Mouse (Mus musculus): ENCODE results near the gene Tmem145. TPM values are rescaled to one million over a fixed set of nuclear protein-coding genes. Genes with fewer than 3 reads are reported as not detected.
"Not testable (repeated sequence)": the region's sequence is repeated elsewhere in the genome, so short reads cannot be mapped to it uniquely, and the experiment has no call there.

Gene Tmem145
- polyA plus RNA-seq, 1 experiment: 1.3 TPM

DNA sequence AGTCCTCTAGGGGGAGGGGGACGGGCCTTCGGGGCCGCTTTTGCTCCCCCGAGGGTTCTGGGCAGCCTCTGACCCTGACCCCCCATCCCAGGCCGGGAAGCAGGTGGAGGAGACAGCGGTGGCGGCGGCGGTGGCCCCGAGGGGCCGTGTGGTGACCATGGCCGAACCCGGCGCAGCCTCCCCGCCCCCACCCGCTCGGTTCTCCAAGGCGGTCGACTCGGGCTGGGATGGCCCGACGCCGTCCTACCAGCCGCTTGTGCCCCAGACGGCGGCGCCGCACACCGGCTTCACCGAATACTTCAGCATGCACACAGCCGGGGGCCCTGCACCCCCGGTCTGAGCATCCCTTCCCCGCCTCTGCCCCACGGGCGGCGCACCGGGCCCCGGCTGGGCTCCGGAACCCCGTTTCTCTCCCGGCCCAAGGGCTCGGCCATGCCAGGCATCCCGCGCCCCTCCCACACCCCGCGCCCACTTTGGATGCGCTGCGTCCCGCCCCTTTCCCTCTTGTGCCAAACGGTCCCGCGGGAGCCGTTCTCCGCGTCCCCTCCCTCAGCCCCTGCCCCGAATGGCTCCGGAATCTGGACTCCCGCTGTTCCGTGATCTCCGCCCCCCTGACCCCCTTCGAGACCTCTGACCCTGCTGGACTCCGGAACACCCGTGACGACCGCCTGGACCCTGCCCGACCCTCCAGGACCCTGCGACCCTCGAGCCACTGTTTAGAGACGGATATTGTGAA, 9.6 kb downstream of the Tmem145 start:
- Histone ChIP-seq H3K36me3 (ENCODE audit: control insufficient read depth, insufficient read depth, low read length) (no peaks in the 10 kb centered on the region), H3K27ac (ENCODE audit: control insufficient read depth, insufficient read depth, low read depth, low read length) (no peak overlapping the region), H3K4me3 (ENCODE audit: control insufficient read depth, low read depth, low read length) (peak overlapping the region; percentile 48), H3K27me3 (ENCODE audit: control insufficient read depth, insufficient read depth, low read length) (no peaks in the 10 kb centered on the region; the same call in 1 of the 2 replicates), H3K4me1 (ENCODE audit: control insufficient read depth, insufficient read depth, low read length) (peaks cover 19% of the 10 kb centered on the region)
- TF ChIP-seq POLR2A (IDR thresholded peaks at IDR 0.05; ENCODE audit: control insufficient read depth, low read depth, low read length) (no peak), CTCF (IDR thresholded peaks at IDR 0.05; ENCODE audit: control insufficient read depth, insufficient read depth, insufficient replicate concordance, low read depth, low read length) (no peak)

DNA sequence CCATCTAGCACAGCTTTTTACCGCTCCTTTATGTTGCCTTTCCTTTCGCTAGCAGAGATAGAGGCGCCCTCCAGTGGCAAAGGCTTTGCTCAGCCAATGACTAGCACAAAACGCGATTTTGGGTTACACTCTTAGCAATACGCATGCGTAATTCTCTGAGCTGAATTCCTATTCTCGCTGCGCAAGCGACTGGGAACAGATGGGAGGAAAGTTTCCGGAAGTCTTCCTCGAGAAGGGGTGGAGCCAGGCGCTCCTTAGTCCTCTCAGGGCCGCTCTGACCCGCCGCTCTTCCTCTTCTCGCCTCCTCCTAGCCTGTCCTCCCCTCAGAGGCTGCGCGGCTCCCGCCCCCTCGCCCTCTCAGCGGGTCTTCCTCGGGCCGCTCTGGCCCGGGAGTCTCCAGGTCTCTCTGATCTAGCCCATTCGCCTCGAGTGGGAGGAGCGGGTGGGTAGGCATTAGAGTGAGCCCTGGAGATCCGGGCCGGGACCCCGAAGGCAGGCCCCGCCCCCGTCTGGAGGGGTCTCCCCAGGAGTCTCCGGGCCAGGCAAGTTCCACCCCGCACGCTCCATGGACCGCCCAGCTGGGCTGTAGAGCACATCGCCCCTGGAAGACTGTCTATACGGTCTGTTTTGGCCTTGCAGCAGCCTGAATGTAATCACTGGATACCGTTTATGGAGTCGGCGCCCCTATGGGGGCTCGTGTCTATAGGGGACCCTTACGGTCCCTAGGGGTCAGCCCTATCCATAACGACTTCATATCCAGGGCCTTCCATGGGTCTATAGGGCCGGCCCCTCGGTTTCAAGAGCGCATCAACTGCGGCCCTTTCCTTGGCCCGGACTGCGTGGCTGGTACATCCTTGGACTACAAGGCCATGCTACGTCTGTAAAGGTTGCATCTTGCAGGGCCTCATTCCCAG, 10.9 kb downstream of the Tmem145 start, which contains the start of gene Megf8:
Gene Megf8 (plus strand): TSS at position 633 of the 914 bp plus-strand sequence.
- Histone ChIP-seq H3K4me1 (ENCODE audit: control insufficient read depth, insufficient read depth, low read length) (peaks cover 26% of the 10 kb centered on the region), H3K27ac (ENCODE audit: control insufficient read depth, insufficient read depth, low read depth, low read length) (peak within 1 kb of the TSS; percentile 53), H3K27me3 (ENCODE audit: control insufficient read depth, insufficient read depth, low read length) (no peaks in the 10 kb centered on the region; the same call in 1 of the 2 replicates), H3K4me3 (ENCODE audit: control insufficient read depth, low read depth, low read length) (peak within 1 kb of the TSS; percentile 81), H3K36me3 (ENCODE audit: control insufficient read depth, insufficient read depth, low read length) (no peaks in the 10 kb centered on the region)
- TF ChIP-seq CTCF (IDR thresholded peaks at IDR 0.05; ENCODE audit: control insufficient read depth, insufficient read depth, insufficient replicate concordance, low read depth, low read length) (peak; percentile 36; the same call in 1 of the 2 replicates), POLR2A (IDR thresholded peaks at IDR 0.05; ENCODE audit: control insufficient read depth, low read depth, low read length) (peak; percentile 63)

DNA sequence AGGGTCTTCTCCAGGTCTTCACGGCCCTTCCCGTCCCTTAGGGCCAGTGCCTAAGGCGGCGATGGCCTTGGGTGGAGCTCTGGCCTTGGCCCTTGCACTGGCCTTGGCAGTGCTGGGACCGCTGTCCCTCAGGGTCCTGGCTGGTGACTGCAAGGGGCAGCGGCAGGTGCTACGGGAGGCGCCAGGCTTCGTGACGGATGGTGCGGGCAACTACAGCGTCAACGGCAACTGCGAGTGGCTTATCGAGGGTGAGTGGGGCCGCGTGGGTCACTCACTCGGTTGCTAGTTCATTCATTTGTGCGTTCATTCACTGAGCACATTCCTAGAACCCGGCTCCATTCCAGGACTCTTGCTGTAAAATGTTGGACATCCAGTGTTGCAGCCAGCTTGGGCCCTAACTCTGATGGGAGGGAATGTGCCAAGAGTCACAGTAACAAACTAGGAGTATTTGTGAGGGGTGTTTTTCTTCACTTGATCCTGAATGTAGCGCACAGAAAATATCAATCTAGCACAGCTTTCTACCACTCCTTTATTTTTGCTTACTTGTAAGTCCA, 11.6 kb downstream of the Tmem145 start:
- H3K36me3 ChIP-seq (ENCODE audit: control insufficient read depth, insufficient read depth, low read length): no peaks in the 10 kb centered on the region
- peaks cover 29% of the 10 kb centered on the region for H3K4me1 ChIP-seq (ENCODE audit: control insufficient read depth, insufficient read depth, low read length)
- no peaks in the 10 kb centered on the region; the same call in 1 of the 2 replicates for H3K27me3 ChIP-seq (ENCODE audit: control insufficient read depth, insufficient read depth, low read length)
- H3K4me3 ChIP-seq (ENCODE audit: control insufficient read depth, low read depth, low read length): peak overlapping the region; percentile 81
- peak overlapping the region; percentile 53 for H3K27ac ChIP-seq (ENCODE audit: control insufficient read depth, insufficient read depth, low read depth, low read length)
- TF ChIP-seq POLR2A (IDR thresholded peaks at IDR 0.05; ENCODE audit: control insufficient read depth, low read depth, low read length): no peak
- no peak for TF ChIP-seq CTCF (IDR thresholded peaks at IDR 0.05; ENCODE audit: control insufficient read depth, insufficient read depth, insufficient replicate concordance, low read depth, low read length)

DNA sequence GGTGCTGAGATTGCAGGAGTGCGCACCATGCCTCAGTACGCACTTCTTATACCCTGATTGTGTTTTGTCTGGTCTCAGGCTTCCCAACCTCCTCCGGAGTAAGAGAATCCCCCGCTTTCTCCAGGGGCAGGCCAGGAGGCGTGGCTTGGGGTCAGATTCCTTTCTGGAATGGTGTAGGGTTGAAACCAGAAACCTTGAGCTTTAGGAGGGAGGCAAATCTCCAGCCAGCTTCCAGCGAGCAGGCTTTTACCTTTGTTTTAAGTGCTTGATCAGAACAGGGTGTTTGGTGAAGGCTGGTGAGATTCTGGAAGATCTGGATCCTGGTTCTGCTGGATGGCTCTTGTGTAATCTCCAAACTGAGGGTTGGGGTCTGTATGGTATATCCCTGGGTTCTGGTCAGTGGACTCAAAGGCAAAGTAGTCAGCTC, 16.2 kb downstream of the Tmem145 start:
- Histone ChIP-seq H3K36me3 (ENCODE audit: control insufficient read depth, insufficient read depth, low read length) (no peaks in the 10 kb centered on the region), H3K27me3 (ENCODE audit: control insufficient read depth, insufficient read depth, low read length) (no peaks in the 10 kb centered on the region), H3K27ac (ENCODE audit: control insufficient read depth, insufficient read depth, low read depth, low read length) (peak overlapping the region; percentile 79; the same call in 1 of the 2 replicates), H3K4me1 (ENCODE audit: control insufficient read depth, insufficient read depth, low read length) (peaks cover 20% of the 10 kb centered on the region), H3K4me3 (ENCODE audit: control insufficient read depth, low read depth, low read length) (no peak overlapping the region)
- TF ChIP-seq POLR2A (IDR thresholded peaks at IDR 0.05; ENCODE audit: control insufficient read depth, low read depth, low read length) (no peak), CTCF (IDR thresholded peaks at IDR 0.05; ENCODE audit: control insufficient read depth, insufficient read depth, insufficient replicate concordance, low read depth, low read length) (no peak)

DNA sequence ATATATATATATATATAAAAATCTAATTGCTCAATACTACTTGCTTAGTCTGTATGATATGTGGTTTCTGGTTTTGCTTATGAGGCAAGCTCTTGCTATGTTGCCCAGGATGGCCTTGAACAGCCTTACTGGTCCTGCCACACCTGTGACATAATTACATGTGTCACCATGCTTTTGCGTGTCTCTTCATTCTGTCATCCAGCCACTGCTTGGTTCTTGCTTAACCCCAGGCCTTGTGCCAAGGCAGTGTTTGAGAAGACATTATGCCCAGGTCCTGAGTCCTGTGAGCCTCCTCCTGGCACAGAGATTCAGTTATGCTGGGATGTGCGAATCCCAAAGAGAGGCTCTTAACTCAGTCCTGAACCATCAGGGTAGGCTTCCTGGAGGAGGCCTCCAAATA, 17.3 kb downstream of the Tmem145 start:
- TF ChIP-seq POLR2A (IDR thresholded peaks at IDR 0.05; ENCODE audit: control insufficient read depth, low read depth, low read length): no peak
- TF ChIP-seq CTCF (IDR thresholded peaks at IDR 0.05; ENCODE audit: control insufficient read depth, insufficient read depth, insufficient replicate concordance, low read depth, low read length): no peak
- no peaks in the 10 kb centered on the region for H3K27me3 ChIP-seq (ENCODE audit: control insufficient read depth, insufficient read depth, low read length)
- peaks cover 14% of the 10 kb centered on the region for H3K4me1 ChIP-seq (ENCODE audit: control insufficient read depth, insufficient read depth, low read length)
- no peaks in the 10 kb centered on the region for H3K36me3 ChIP-seq (ENCODE audit: control insufficient read depth, insufficient read depth, low read length)
- H3K27ac ChIP-seq (ENCODE audit: control insufficient read depth, insufficient read depth, low read depth, low read length): no peak overlapping the region
- H3K4me3 ChIP-seq (ENCODE audit: control insufficient read depth, low read depth, low read length): no peak overlapping the region

DNA sequence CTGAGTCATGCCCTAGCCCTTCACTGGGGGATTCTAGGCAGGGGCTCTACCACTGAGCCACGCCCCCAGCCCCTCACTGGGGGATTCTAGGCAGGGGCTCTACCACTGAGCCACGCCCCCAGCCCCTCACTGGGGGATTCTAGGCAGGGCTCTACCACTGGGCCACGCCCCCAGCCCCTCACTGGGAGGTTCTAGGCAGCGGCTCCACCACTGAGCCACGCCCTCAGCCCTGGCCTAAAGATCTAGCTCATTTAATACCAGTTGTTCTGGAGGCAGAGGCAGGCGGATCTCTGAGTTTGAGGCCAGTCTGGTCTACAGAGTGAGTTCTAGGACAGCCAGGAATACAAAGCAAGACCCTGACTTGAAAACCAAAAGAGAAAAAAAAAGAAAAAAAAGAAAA, 19.5 kb downstream of the Tmem145 start:
- H3K4me1 ChIP-seq (ENCODE audit: control insufficient read depth, insufficient read depth, low read length): peaks cover 14% of the 10 kb centered on the region
- not testable (repeated sequence) for H3K4me3 ChIP-seq (ENCODE audit: control insufficient read depth, low read depth, low read length); H3K36me3 ChIP-seq (ENCODE audit: control insufficient read depth, insufficient read depth, low read length); H3K27me3 ChIP-seq (ENCODE audit: control insufficient read depth, insufficient read depth, low read length); H3K27ac ChIP-seq (ENCODE audit: control insufficient read depth, insufficient read depth, low read depth, low read length)

DNA sequence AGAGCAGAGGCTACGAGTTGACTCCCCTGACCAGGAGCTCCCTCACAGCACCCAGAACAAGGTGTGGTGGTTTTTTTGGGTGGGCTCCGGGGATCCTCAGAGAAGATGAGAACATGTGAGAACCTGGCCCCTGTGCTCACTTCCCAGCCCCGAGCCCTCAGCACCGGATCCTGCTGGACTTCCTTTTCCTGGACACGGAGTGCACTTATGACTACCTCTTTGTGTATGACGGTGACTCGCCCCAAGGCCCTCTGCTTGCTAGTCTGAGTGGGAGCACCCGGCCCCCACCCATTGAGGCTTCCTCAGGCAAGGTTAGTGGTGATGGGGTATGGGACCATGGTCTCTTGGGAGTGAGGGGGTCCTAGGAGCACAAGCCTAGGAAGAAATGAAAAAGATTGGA, 20.3 kb downstream of the Tmem145 start:
- Histone ChIP-seq H3K36me3 (ENCODE audit: control insufficient read depth, insufficient read depth, low read length) (no peaks in the 10 kb centered on the region), H3K4me1 (ENCODE audit: control insufficient read depth, insufficient read depth, low read length) (peaks cover 12% of the 10 kb centered on the region), H3K4me3 (ENCODE audit: control insufficient read depth, low read depth, low read length) (no peak overlapping the region), H3K27ac (ENCODE audit: control insufficient read depth, insufficient read depth, low read depth, low read length) (no peak overlapping the region), H3K27me3 (ENCODE audit: control insufficient read depth, insufficient read depth, low read length) (no peaks in the 10 kb centered on the region)
- TF ChIP-seq POLR2A (IDR thresholded peaks at IDR 0.05; ENCODE audit: control insufficient read depth, low read depth, low read length) (no peak), CTCF (IDR thresholded peaks at IDR 0.05; ENCODE audit: control insufficient read depth, insufficient read depth, insufficient replicate concordance, low read depth, low read length) (no peak)
